Mouse (Mus musculus) erythroblast, embryonic 14.5 days (primary cell): Measurements from ENCODE around the gene Timm17b.

Experiments
- GATA1 ChIP-seq: IDR thresholded peaks from 2 replicates; pipeline ENCODE4 v1.6.1; 2012; ENCODE audit warnings: low read length, inconsistent platforms, mixed read lengths
- TAL1 ChIP-seq: IDR thresholded peaks from 3 replicates; pipeline ENCODE4 v1.6.1; 2012; ENCODE audit warnings: low read length, inconsistent platforms, mixed read lengths

GRCm38 (mm10) chrX:7863181-7863580 is 36.0 kb upstream of the Timm17b start:
- TF ChIP-seq TAL1 (no peak), GATA1 (no peak)
